Mouse (Mus musculus): ENCODE results near the gene Ptpn21.

Gene Ptpn21

DNA sequence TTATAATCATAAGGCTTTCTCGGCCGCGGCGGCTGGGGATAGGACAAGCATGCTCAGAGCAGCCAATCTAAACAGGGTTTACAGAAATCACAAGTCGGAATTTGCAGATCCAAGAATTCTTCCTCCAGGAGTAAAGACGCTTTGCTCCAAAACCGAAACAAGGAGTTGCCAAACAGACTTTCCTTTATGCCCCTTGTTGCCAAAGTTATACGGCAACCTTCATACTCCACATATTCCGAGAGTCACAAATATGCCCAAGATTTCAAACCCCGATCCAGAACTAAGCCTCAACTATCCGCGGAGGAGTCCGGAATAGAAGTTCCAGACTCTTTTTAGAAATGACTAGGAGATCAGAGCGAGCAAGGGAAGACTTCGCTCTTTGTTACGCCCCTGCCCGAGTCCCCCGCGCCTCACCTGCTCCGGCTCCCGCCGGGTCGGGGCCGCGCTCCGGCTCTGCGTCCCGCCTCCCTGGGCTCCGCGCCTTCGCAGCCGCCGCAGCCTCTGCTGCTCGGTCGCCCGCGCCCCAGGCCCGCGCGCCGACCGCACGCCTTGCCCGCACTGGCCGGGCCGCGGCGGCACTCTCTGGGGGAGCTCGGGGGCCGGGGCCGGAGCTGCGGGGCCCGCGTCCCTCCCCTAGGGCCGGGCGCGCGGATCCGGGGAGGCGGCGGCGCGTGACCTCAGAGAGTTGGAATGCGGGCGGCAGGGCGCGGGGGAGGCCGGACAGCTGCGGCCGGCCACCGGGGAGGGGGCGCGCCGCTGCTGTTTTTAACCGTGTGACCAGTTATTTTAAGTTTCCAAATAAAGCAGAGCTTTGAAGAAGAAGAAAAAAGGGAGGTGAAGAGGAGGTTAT lies at the start of gene Ptpn21:
Gene Ptpn21 (minus strand): TSS at position 455 of the 850 bp plus-strand sequence.
- DNase-seq (ENCODE audit: low read depth, low spot score): no peak

DNA sequence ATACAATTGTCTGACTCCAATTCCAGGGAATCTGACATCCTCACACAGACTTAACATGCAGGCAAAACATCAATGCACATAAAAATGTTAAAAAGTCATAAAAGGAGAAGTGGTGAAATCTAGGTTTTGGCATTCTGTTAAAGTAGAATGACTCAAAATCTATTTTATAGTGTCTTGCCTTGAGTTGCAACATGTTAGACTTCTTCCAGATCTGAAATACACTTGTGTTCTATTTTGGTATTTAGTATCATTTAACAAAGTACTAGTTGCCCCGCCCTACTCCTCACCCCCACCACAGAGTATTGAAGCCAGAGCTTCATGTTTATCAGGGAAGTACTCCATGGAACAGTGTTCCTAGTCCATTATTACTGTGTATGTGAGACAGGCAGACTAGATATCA lies 47.0 kb upstream of the Ptpn21 start:
- no peak for DNase-seq (ENCODE audit: low read depth, low spot score)

DNA sequence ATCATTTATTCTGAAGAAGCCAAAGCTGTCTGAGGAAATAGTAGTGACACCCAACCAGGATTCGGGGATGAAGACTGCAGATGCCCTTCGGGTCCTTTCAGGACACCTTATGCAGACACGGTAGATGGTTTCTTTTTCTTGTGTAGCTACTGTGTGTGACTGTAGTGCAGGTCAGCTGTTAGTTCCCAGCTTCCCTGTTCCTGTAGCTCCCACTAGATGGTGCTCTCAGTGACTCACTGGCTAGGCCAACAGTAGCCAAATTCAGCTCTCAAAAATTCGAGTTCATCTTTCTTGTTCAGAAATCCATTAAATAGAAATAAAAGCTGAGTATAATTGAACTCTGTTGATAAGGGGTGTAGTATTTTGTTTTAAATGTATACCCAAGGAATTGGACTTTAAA lies 41.9 kb upstream of the Ptpn21 start:
- DNase-seq (ENCODE audit: low read depth, low spot score): no peak

DNA sequence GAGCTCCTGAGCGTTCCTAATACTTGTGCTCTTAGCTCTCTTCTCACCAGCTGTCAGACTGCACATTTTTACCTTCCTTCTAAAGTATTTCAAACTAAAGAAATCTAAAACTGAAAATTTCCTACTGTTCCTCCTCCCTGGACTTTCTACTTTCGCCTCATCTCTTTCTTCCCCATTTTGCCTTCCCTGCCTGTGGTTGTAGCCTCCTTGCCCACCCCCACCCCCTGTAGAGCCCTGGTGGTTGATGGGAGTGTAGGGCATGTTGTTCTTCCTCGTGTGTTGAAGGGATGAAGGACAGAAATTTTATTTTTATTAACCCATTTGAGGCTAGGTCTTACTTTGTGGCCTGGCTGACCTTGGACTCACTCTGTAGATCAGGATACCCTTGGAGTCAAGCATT lies 40.3 kb upstream of the Ptpn21 start:
- no peak for DNase-seq (ENCODE audit: low read depth, low spot score)

DNA sequence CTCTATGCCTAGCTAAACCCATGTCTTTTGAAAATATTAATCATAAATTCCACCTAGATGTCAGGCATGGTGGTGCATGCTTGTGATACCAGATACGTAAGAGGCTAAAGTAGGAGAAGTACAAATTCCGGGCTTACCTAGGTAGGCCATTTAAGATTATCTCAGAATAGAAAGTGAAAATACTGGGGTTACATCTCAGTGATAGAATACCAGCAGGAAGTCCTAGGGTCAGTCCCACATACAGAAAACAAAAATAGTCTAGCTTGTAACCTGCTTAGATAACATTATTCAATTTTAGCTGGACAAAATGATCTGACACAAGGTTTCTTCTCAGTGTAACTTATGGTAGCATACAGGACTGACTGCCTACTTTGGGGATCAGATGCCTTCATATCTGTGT lies 29.0 kb upstream of the Ptpn21 start:
- no peak for DNase-seq (ENCODE audit: low read depth, low spot score)

DNA sequence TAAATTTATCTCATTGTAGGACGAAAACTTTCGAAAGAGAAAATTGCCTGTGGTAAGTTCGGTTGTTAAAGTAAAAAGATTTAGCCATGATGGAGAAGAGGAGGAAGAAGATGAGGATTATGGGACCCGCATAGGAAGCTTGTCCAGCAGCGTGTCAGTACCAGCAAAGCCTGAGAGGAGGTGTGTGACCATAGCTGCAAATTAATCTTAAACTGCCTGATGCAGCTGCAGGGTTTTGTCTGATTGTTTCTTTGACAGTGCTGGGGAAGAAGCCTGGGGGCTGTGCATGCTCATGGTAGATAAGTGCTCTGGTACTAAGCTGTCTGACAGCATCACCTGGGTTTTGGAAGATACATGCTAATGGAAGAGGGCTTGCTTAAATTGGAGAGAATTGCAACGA lies 22.5 kb upstream of the Ptpn21 start:
- DNase-seq (ENCODE audit: low read depth, low spot score): no peak

DNA sequence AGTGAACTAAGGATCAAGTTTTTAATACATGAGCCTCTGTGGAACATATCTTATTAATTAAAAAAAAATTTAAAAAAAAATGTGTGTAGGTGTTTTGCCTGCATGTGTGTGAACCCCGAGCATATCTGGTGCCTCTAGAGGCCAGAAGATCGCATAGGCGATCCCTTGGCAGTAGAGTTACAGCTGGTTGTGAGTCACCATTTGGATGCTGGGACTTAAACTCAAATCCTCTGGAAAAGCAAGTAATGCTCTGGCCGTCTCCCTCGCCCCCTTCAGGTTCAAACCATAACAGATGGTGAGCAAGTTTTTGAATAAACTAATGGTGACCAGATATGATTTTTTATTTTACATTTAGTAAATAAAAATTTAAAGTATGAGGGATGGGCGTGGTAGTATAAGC lies 20.4 kb upstream of the Ptpn21 start:
- no peak for DNase-seq (ENCODE audit: low read depth, low spot score)

DNA sequence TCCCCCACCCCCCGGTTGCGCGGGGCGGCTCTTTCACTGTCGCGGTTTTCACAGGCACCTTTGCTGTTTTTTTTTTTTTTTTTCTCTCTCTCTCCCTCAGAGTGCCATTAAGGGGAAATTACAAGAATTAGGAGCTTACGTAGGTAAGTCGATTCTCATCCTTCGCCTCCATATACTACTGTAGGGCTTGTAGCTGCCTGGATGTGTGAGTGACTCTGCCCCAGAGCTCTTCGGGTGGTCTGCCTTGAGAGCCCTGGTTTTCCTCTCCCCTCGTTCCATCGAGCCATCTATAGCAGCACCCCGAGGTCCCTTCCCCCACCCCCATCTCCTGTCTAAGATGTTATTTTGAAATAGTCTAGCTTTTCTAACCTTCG lies 10.2 kb upstream of the Ptpn21 start:
- no peak for DNase-seq (ENCODE audit: low read depth, low spot score)

DNA sequence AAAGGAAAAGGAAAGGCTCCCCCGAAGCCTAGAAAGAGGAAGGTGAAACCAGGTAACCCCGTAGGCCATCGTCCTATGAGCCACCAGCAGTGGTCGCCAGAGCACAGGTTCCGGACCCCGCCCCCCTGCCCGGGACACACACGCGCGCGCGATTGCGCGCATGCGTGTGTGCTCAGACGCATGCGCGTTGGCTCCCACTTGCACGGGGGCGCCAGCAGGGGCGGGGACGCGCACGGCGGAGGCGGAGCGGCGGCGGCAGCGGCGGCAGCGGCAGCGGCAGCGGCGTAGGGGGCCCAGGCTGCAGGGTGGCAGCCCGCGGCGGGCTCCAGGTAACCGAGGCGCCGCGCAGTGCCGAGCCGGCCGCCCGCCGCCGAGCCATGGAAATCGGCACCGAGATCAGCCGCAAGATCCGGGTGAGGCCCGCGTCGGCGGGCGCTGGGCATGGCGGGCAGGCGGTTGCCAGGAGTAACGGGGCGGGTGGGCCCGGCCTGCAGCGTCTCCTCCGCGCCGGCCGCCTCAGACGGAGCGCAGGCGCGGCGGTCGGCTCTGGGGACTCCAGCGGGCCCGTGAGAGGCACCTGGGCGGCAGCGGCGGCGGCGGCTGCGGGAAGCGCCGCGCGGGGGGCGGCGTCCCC lies 9.7 kb upstream of the Ptpn21 start, which contains the start of gene Zc3h14:
Gene Zc3h14 (plus strand): TSS at position 219 of the 634 bp plus-strand sequence.
- DNase-seq (ENCODE audit: low read depth, low spot score): peak; percentile 97

DNA sequence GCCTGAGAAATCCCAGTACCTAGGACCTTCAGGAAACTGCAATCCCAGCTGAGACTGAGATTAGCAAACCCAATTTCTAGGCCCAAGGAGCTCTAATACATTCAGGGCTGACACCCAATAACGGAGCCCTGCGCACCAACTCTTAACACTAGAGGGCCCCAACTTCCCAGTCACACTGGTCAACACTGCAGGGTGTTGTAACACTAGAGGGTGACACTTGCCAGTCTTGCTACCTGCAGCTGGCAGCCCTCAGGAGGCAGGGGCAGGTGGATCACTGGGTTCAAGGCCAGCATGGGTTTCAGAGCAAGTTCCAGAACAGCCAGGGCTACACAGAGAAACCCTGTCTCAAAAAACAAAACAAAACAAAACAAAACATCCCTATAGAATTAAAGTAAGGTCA lies 8.9 kb upstream of the Ptpn21 start:
- DNase-seq (ENCODE audit: low read depth, low spot score): peak; percentile 75

DNA sequence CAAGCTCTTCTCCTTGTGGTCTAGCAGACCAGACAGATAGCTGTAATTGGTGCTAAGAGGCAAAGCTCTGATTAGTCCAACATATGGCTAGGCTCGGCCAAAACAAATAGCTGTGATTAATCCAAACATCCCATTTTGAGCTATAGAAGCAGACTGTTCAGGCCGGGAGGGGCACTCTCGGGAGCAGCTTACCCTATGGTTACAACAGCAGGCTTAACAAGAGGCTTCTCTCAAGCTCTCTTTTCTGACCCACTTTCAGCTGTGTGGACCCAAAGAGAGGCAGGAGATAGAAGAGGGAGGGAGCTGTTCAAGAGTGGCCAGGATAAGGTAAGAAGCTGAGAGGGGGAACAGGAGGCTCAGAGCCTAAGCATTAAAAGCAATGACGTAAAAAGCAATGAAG lies 8.4 kb upstream of the Ptpn21 start:
- no peak for DNase-seq (ENCODE audit: low read depth, low spot score)

DNA sequence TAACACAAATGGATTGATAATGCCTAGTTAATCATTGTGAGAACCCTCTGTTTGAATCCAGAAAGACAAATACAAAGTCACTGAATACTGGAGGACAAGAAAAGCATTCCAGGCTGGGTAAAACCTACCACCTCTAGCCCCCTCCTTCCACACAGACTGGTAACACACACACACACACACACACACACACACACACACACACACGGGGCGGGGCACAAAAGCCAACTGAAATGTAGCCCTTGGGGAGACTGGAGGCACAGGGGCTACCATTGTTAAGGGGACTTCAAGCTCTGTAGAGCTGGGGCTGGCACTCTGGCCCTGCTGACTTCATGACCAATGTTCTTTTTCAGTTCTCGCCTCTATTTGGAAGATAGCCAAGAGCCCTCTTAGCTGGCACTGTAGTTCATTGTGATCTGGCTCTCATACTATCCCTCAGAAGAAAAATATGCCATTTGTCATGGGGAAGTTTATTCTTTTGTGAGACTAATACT lies 3.9 kb upstream of the Ptpn21 start:
- no peak for DNase-seq (ENCODE audit: low read depth, low spot score)

DNA sequence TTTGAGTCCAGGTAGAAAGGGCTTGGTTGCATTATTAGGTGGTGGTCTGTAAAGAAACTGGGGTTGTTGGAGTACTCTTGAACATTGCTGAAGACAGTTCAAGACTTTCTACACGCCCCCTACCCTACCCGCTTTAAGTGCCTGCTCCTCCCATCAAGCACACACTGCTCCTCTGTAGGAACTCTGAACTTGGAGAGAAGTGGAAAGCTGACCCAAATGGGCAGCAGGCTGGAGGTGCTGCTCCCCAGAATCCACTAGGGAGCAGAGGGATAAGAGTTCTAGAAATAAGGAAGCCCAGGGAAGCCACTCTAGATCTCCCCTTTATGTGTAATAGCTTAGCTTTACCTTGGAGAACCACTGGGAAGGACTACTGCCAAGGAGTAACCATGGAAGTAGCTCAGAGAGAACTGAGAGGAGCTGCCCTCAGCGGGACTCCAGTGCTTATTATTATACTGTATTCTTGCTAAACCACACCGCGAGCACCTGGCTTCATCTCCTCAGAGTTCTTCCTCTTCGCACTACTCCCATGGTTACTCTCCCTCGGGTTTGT lies 671 bp upstream of the Ptpn21 start:
- DNase-seq (ENCODE audit: low read depth, low spot score): no peak

DNA sequence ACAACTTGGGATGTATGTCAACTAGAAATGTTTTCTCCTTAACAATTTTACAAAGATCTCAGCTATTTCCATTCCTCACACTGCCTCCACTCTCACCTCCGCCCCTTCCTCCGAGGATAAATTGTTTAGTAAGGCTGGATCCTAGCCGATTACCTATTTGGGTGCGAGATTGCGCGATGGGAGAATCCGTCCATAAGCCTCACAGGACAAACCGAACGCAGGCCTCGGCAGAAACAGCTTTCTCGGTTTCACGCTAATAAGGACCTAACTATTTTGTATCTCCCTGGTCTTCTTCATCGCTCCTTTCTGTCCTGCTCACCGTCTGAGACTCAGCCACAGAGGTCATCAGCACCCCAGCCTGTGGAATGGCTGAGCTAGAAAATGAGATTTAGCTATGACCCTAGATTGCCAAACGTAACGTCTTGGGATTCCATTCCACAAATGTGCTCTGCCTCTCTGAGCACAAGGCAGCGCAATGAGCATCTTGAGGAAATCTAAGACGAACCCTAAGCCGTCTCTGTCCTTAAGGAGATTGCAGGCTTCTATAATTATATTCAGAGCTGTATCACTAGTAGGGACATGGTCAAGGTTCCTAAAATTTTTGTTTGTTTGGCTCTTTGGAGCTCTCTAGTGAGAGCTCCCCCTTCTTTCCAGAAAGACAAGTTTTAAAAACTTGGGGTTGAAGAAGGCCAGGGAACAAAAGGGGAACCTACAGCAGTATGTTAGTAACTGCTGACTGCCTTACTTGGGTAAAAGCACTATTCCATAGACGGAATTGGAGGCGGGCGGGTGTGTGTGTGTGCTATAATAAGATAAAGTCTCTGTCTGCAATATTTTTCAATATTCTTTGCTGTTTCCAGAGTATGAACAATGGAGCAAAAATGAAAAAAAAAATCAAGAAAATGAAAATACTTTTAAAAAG lies 2.1 kb downstream of the Ptpn21 start:
- DNase-seq (ENCODE audit: low read depth, low spot score): no peak

DNA sequence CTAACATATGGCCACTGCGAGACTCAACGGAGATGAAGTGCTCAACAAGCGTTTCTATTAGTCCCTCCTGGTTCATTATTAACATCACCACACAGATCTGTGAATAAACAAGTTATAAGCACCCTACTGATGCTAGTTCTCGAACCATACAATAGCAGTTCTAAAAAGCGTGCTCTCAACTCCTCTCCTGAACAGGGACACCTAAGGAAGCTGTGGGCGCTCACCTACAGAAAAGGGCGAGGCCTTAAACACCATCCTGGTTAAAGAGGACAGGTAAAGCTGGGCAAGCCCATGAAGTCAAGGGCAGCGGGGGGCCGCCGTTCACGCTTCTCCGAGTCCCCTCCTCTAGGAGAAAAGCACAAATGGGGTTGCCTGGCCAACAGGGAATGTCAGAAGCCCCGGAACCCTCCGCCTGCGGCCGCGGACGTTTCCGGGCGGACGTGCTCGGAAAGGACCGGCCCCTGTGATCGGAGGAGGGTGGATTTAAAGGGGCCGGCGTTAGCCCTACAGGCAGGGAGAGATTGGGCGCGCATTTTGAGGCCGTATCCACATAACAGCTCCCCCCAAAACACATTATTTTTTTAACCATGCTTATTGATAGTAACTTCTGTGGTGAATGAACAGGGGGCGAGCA lies 2.8 kb downstream of the Ptpn21 start:
- peak; percentile 70 for DNase-seq (ENCODE audit: low read depth, low spot score)

DNA sequence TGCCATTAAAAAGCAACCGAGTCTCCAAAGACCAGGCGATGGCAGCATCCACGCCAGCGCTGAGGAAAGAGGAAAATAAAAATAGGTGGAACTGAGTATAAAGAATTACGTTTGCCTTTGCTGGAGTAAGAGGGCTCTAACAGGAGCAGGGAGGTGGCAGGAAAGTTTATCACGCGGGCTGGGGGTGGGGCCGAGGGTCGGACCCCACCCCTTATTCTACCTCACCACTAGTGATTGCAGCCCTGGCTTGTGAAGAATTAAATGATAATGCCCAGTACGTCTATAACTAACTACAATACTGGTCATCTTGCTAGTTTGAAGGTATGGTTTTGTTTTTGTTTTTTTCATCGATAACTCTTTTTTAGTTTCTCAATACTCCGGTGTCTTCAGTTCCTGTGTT lies 3.4 kb downstream of the Ptpn21 start:
- peak; percentile 23 for DNase-seq (ENCODE audit: low read depth, low spot score)

DNA sequence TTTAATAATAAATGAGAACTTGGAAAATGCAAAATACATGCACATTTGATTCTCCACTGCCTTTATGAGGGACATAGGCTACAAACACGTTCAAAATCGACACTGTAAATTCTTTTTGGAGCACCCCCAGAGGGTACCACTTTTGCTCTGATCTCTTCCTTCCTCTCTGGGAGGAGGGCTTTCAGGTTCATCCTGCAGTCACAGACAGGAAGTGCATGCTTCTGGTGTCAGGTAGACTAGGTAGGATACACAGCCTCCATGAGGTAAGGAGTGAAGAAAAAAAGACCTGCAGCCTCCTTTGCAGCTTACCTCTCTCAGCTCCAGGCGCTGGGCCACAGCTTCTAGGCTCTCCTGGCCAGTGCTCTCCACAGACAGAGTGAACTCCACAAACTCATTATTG lies 4.0 kb downstream of the Ptpn21 start:
- DNase-seq (ENCODE audit: low read depth, low spot score): peak; percentile 10

DNA sequence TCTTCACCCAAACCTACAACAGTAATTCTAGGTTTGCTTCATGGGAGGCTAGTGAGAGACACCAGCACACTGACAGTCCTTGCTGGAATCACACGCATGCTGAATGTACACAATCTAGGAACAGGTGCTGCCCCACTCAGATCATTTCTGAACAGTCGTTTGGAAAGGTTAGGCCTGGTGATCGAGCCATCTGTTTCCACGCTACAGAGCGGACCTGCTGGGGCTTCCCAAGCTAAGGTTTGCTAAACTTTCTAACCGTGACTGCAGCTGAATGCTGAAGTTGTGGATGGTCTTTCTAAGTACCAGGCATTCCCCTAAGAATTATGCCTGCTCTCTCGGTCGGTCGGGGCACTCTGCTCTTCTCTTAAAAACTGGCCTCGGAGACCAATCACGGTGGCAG lies 6.5 kb downstream of the Ptpn21 start:
- no peak for DNase-seq (ENCODE audit: low read depth, low spot score)

DNA sequence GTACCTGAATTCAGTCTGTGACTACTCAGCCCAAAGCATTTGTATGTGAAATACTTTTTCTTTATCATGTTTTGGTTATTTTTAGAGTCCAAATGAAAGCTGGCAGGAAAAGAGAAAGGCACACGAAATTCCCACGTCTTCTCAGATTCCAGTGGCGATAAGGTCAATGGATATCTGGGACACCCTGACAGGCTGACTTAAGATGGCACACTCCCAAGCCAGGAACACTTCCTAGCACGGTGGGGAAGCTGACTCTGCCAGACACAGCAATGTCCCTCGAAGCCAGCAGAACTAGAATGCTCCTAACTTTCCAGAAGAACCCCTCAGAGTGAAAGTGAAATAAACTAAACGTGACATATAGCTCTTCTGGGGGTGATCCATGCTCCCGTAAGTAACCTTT lies 10.0 kb downstream of the Ptpn21 start:
- DNase-seq (ENCODE audit: low read depth, low spot score): no peak

DNA sequence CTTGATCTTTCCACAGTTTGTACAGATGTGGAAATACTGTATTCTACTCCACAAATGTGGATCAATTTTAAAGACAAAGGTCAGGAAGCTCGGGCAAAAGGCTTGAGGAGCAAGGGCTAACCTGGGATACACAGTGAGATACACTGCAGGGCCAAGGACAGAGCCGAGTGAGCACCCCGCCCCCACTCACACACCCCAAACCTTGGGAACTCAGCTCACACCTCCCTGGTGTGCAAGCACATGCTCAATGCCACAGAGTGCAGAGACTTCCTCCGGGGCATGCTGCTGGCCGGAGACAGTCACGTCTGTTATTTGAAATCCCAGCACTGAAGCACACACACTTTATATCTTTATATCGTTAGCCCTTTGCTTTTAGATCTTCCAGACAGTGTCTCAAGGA lies 11.1 kb downstream of the Ptpn21 start:
- DNase-seq (ENCODE audit: low read depth, low spot score): no peak

DNA sequence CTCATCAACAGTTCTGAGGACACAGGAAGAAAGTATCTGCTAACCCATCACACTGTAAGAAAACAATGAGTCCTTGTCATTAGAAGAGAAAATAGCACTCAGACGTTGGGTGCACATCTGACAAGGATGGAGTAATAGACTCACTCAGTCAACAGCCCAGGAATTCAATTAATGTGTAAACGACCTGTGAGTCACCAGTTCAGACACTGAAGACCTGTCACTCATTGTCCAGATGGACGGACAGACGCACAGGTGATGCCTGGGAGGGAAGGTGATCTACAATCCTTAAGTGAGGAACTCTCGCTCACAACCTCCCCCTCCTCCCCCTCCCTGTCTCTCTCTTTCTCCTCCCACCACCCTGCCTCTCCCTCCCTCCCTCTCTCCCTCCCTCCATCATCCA lies 12.2 kb downstream of the Ptpn21 start:
- no peak for DNase-seq (ENCODE audit: low read depth, low spot score)
